Mouse (Mus musculus) myocyte (in vitro differentiated cells): ENCODE data around the gene Jkamp.

Experiments used
- CEBPB ChIP-seq: IDR thresholded peaks from 2 replicates; pipeline ENCODE4 v1.6.1; 2011; ENCODE audit warnings: mild to moderate bottlenecking, moderate library complexity; ENCODE audit not compliant: poor library complexity, insufficient read depth, severe bottlenecking
- E2F4 ChIP-seq: IDR thresholded peaks from one replicate; pipeline ENCODE4 v1.6.1; 2011; ENCODE audit warnings: mild to moderate bottlenecking, control low read depth, moderate library complexity; ENCODE audit not compliant: insufficient read depth
- MAX ChIP-seq: IDR thresholded peaks from one replicate; pipeline ENCODE4 v1.6.1; 2011; ENCODE audit warnings: low read depth, mild to moderate bottlenecking, control low read depth
- MYOD1 ChIP-seq, 3 experiments: IDR thresholded peaks; one replicate each; pipeline ENCODE4 v1.6.1; 2011; ENCODE audit warnings: control low read depth in 2 of 3, low read depth in 2 of 3, mild to moderate bottlenecking in 2 of 3, moderate library complexity in 1 of 3; ENCODE audit not compliant: insufficient read length in 2 of 3, control insufficient read depth in 1 of 3
- MYOG ChIP-seq, 3 experiments: IDR thresholded peaks; one replicate each; pipeline ENCODE4 v1.6.1; 2011; ENCODE audit warnings: control low read depth in 2 of 3, low read depth in 2 of 3, mild to moderate bottlenecking in 2 of 3; ENCODE audit not compliant: insufficient read length in 2 of 3, control insufficient read depth in 1 of 3, insufficient read depth in 1 of 3
- POLR2A ChIP-seq: IDR thresholded peaks from one replicate; pipeline ENCODE4 v1.6.1; 2011; ENCODE audit warnings: low read depth, mild to moderate bottlenecking, control low read depth, moderate library complexity; ENCODE audit not compliant: insufficient read length
- POLR2AphosphoS2 ChIP-seq: IDR thresholded peaks from one replicate; pipeline ENCODE4 v1.6.1; 2011; ENCODE audit warnings: low read depth, control low read depth; ENCODE audit not compliant: insufficient read length
- REST ChIP-seq: IDR thresholded peaks from one replicate; pipeline ENCODE4 v1.6.1; 2011; ENCODE audit warnings: mild to moderate bottlenecking, control low read depth, moderate library complexity; ENCODE audit not compliant: insufficient read depth, insufficient read length
- SRF ChIP-seq: IDR thresholded peaks from one replicate; pipeline ENCODE4 v1.6.1; 2011; ENCODE audit warnings: low read depth; ENCODE audit not compliant: control insufficient read depth, insufficient read length
- TCF12 ChIP-seq: IDR thresholded peaks from one replicate; pipeline ENCODE4 v1.6.1; 2011; ENCODE audit warnings: mild to moderate bottlenecking, control low read depth; ENCODE audit not compliant: poor library complexity, insufficient read depth, severe bottlenecking
- TCF3 ChIP-seq: IDR thresholded peaks from one replicate; pipeline ENCODE4 v1.6.1; 2011; ENCODE audit warnings: low read depth, control low read depth; ENCODE audit not compliant: insufficient read length
- USF1 ChIP-seq: IDR thresholded peaks from one replicate; pipeline ENCODE4 v1.6.1; 2011; ENCODE audit warnings: low read depth, mild to moderate bottlenecking, control low read depth, moderate library complexity

DNA sequence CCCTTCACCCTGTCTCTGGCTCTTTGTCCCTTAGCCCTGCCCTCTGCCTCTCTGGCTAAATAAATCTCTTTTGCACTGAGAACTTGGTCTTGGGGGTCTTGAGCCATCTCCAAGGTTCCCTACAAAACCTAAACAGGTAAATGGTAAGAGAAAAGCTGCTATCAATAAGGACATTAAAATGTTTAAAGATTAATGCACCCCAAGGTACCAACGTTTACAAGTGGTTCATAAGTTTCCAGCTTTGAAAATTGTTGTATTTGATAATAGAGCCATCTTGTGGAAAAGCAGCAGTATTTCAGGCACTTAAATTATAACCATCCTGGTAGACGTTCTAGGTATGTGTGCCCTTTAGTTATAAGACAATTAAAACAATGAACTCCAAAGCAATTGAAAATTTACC is 37.9 kb upstream of the Jkamp start:
- TF ChIP-seq USF1 (no peak), MYOG (IDR thresholded peaks at IDR 0.05; ENCODE audit: control insufficient read depth in 1 of 3, insufficient read depth in 1 of 3, insufficient read length in 2 of 3, low read depth in 2 of 3) (no peak), SRF (no peak), POLR2A (no peak), TCF12 (no peak), MAX (no peak), POLR2AphosphoS2 (no peak), MYOD1 (IDR thresholded peaks at IDR 0.05; ENCODE audit: control insufficient read depth in 1 of 3, insufficient read length in 2 of 3, low read depth in 2 of 3) (no peak), REST (no peak), CEBPB (no peak), E2F4 (no peak), TCF3 (no peak)
